Mouse (Mus musculus): Measurements from ENCODE around the gene Syf2. TPM values are rescaled to one million over a fixed set of nuclear protein-coding genes. Genes with fewer than 3 reads are reported as not detected.

The Syf2 gene
- total RNA-seq (2023), result 196 to 240 TPM (median 223 TPM) in 4 replicates

GRCm38 (mm10) chr4:134930684-134931481 is at the start of gene Syf2:
Syf2 (plus strand) TSS chr4:134930898.

GRCm38 (mm10) chr4:134914864-134915209 is 15.9 kb upstream of the Syf2 start, which contains the start of gene Tmem50a:
Tmem50a (minus strand) TSS chr4:134915024.

GRCm38 (mm10) chr4:134923258-134924018 is 7.3 kb upstream of the Syf2 start, which contains the start of gene Rsrp1:
Rsrp1 (plus strand) TSS chr4:134923592.

Other genes with a start within 250 kb of the Syf2 start
- 5.9 to 7.3 TPM (median 6.8 TPM) in 4 replicates for gene Man1c1, start 226.6 kb upstream of the Syf2 start, total RNA-seq (2023)
- 15.8 to 16.7 TPM (median 16.4 TPM) in 4 replicates for gene Ldlrap1, start 162.9 kb upstream of the Syf2 start, total RNA-seq (2023)
- 58.7 to 61.4 TPM (median 59.4 TPM) in 4 replicates for gene Maco1, start 77.6 kb upstream of the Syf2 start, total RNA-seq (2023)
- gene Rhd, start 66.4 kb upstream of the Syf2 start, total RNA-seq (2023), result not detected in 4 replicates
- 107 to 113 TPM (median 109 TPM) in 4 replicates for gene Tmem50a, start 15.9 kb upstream of the Syf2 start, total RNA-seq (2023)
- gene Rsrp1, start 7.3 kb upstream of the Syf2 start, total RNA-seq (2023), result 288 to 320 TPM (median 311 TPM) in 4 replicates
- 93.8 to 122 TPM (median 99.4 TPM) in 4 replicates for gene Runx3, start 189.8 kb downstream of the Syf2 start, total RNA-seq (2023)

Data from B cell, adult 62 days (primary cell).